Mouse (Mus musculus): ENCODE measurements around the gene Phc1. TPM values are rescaled to one million over a fixed set of nuclear protein-coding genes. Genes with fewer than 3 reads are reported as not detected.

The Phc1 gene
- polyA plus RNA-seq, 1 experiment from 2014 or later: 37.0 TPM

- ATAC-seq (ENCODE audit: low FRiP score) (no peak), DNase-seq (ENCODE audit: low spot score) (no peak)
- Histone ChIP-seq H3K4me1 (replicated peaks; ENCODE audit: control insufficient read depth, insufficient read depth, low read length) (no peaks in the 10 kb centered on the region), H3K4me3 (replicated peaks; ENCODE audit: low read length) (no peak within 1 kb of the TSS), H3K9me3 (ENCODE audit: control insufficient read depth, low read length) (no peaks in the 10 kb centered on the region), H3K4me2 (replicated peaks) (no peak within 1 kb of the TSS), H3K9ac (no peak within 1 kb of the TSS), H3K27me3 (ENCODE audit: control insufficient read depth, insufficient read depth, low read length) (no peaks in the 10 kb centered on the region), H3K27ac (no peak within 1 kb of the TSS), H3K36me3 (replicated peaks; ENCODE audit: control insufficient read depth, insufficient read depth) (no peaks in the 10 kb centered on the region)
- 84% methylated on average over 6 of the region's 6 CpGs for whole genome bisulfite sequencing
Measured at GRCm38 (mm10) chr6:122282782-122283181, 57.6 kb downstream of the Phc1 start, which contains the start of gene Klrg1. TSS of gene Klrg1 (minus strand) at chr6:122282882.

- Histone ChIP-seq H3K9ac (no peak overlapping the region), H3K4me3 (replicated peaks; ENCODE audit: low read length) (no peak overlapping the region), H3K4me1 (replicated peaks; ENCODE audit: control insufficient read depth, insufficient read depth, low read length) (0 out of 2 replicates have a peak, but pooled peaks cover 5% of the 10 kb centered on the region), H3K36me3 (replicated peaks; ENCODE audit: control insufficient read depth, insufficient read depth) (no peaks in the 10 kb centered on the region), H3K27ac (no peak overlapping the region), H3K27me3 (ENCODE audit: control insufficient read depth, insufficient read depth, low read length) (no peaks in the 10 kb centered on the region), H3K9me3 (ENCODE audit: control insufficient read depth, low read length) (no peaks in the 10 kb centered on the region), H3K4me2 (replicated peaks) (no peak overlapping the region)
- 88% methylated on average over 7 of the region's 7 CpGs for WGBS
- no peak for DNase-seq (ENCODE audit: low spot score)
- ATAC-seq (ENCODE audit: low FRiP score): no peak
Measured at GRCm38 (mm10) chr6:122276565-122276964, 63.8 kb downstream of the Phc1 start.

GRCm38 (mm10) chr6:122274546-122274945, 65.8 kb downstream of the Phc1 start:
- Histone ChIP-seq H3K36me3 (replicated peaks; ENCODE audit: control insufficient read depth, insufficient read depth) (no peaks in the 10 kb centered on the region), H3K4me2 (replicated peaks) (no peak overlapping the region), H3K4me1 (replicated peaks; ENCODE audit: control insufficient read depth, insufficient read depth, low read length) (0 out of 2 replicates have a peak, but pooled peaks cover 5% of the 10 kb centered on the region), H3K27ac (no peak overlapping the region), H3K9me3 (ENCODE audit: control insufficient read depth, low read length) (no peaks in the 10 kb centered on the region), H3K27me3 (ENCODE audit: control insufficient read depth, insufficient read depth, low read length) (no peaks in the 10 kb centered on the region), H3K9ac (no peak overlapping the region), H3K4me3 (replicated peaks; ENCODE audit: low read length) (no peak overlapping the region)
- ATAC-seq (ENCODE audit: low FRiP score): no peak
- WGBS: 65% methylated on average over 5 of the region's 5 CpGs
- DNase-seq (ENCODE audit: low spot score): no peak

- ATAC-seq (ENCODE audit: low FRiP score): no peak
- Histone ChIP-seq H3K4me2 (replicated peaks) (no peak overlapping the region), H3K4me3 (replicated peaks; ENCODE audit: low read length) (no peak overlapping the region), H3K4me1 (replicated peaks; ENCODE audit: control insufficient read depth, insufficient read depth, low read length) (0 out of 2 replicates have a peak, but pooled peaks cover 5% of the 10 kb centered on the region), H3K27ac (no peak overlapping the region), H3K27me3 (ENCODE audit: control insufficient read depth, insufficient read depth, low read length) (no peaks in the 10 kb centered on the region), H3K9me3 (ENCODE audit: control insufficient read depth, low read length) (no peaks in the 10 kb centered on the region), H3K36me3 (replicated peaks; ENCODE audit: control insufficient read depth, insufficient read depth) (no peaks in the 10 kb centered on the region), H3K9ac (no peak overlapping the region)
- DNase-seq (ENCODE audit: low spot score): no peak
- WGBS: 87% methylated on average over 11 of the region's 11 CpGs
Measured at GRCm38 (mm10) chr6:122270152-122270551, 70.2 kb downstream of the Phc1 start.

GRCm38 (mm10) chr6:122269170-122269569, 71.2 kb downstream of the Phc1 start:
- H3K4me2 ChIP-seq (replicated peaks): no peak overlapping the region
- WGBS: 98% methylated on average over 4 of the region's 4 CpGs
- H3K27ac ChIP-seq: no peak overlapping the region
- no peaks in the 10 kb centered on the region for H3K4me1 ChIP-seq (replicated peaks; ENCODE audit: control insufficient read depth, insufficient read depth, low read length)
- no peak overlapping the region for H3K9ac ChIP-seq
- DNase-seq (ENCODE audit: low spot score): no peak
- H3K27me3 ChIP-seq (ENCODE audit: control insufficient read depth, insufficient read depth, low read length): no peaks in the 10 kb centered on the region
- ATAC-seq (ENCODE audit: low FRiP score): no peak
- H3K9me3 ChIP-seq (ENCODE audit: control insufficient read depth, low read length): no peaks in the 10 kb centered on the region
- no peak overlapping the region for H3K4me3 ChIP-seq (replicated peaks; ENCODE audit: low read length)
- no peaks in the 10 kb centered on the region for H3K36me3 ChIP-seq (replicated peaks; ENCODE audit: control insufficient read depth, insufficient read depth)

GRCm38 (mm10) chr6:122268561-122268960, 71.8 kb downstream of the Phc1 start:
- Histone ChIP-seq H3K9ac (no peak overlapping the region), H3K4me3 (replicated peaks; ENCODE audit: low read length) (no peak overlapping the region), H3K27me3 (ENCODE audit: control insufficient read depth, insufficient read depth, low read length) (no peaks in the 10 kb centered on the region), H3K27ac (no peak overlapping the region), H3K4me2 (replicated peaks) (no peak overlapping the region), H3K9me3 (ENCODE audit: control insufficient read depth, low read length) (no peaks in the 10 kb centered on the region), H3K36me3 (replicated peaks; ENCODE audit: control insufficient read depth, insufficient read depth) (no peaks in the 10 kb centered on the region), H3K4me1 (replicated peaks; ENCODE audit: control insufficient read depth, insufficient read depth, low read length) (no peaks in the 10 kb centered on the region)
- ATAC-seq (ENCODE audit: low FRiP score) (no peak; the same call in 1 of the 2 replicates), DNase-seq (ENCODE audit: low spot score) (peak; percentile 58)
- 46% methylated on average over 3 of the region's 3 CpGs for WGBS

Other genes with a start within 250 kb of the Phc1 start
- 0.53 and 0.82 TPM in 2 replicates for gene Klrg1, start 57.7 kb downstream of the Phc1 start, polyA plus RNA-seq (2014; fragmentation: Nextera tagmentation; extraction: Ambion mirVana)
- gene M6pr, start 31.8 kb downstream of the Phc1 start, polyA plus RNA-seq (2014; fragmentation: Nextera tagmentation; extraction: Ambion mirVana): 51.4 and 53.7 TPM in 2 replicates
- 127 and 145 TPM in 2 replicates for gene Rimklb, start 158.2 kb upstream of the Phc1 start, polyA plus RNA-seq (2014; fragmentation: Nextera tagmentation; extraction: Ambion mirVana)
- gene Mfap5, start 165.3 kb upstream of the Phc1 start, polyA plus RNA-seq (2014; fragmentation: Nextera tagmentation; extraction: Ambion mirVana): 2.0 and 2.3 TPM in 2 replicates
- gene Aicda, start 213.2 kb upstream of the Phc1 start, polyA plus RNA-seq (2014; fragmentation: Nextera tagmentation; extraction: Ambion mirVana): 0.52 and 1.0 TPM in 2 replicates